Mouse (Mus musculus) embryonic facial prominence, embryonic 11.5 days (tissue): Measurements from ENCODE around the gene Rad23a. TPM values are rescaled to one million over a fixed set of nuclear protein-coding genes. Genes with fewer than 3 reads are reported as not detected.

Experiments used
- ATAC-seq: fragments of 200-750 bp; cut with Nextera tagmentation; replicated peaks from 2 replicates; pipeline ENCODE4 v1.8.0; 2017; ENCODE audit warnings: low read depth; ENCODE audit not compliant: insufficient number of reproducible peaks, low FRiP score, low TSS enrichment
- DNase-seq: peaks from one replicate; pipeline ENCODE4 v3.0.0-alpha.2; 2015; ENCODE audit warnings: low spot score
- H3K27ac ChIP-seq: fragments of 300-500 bp; sonication (generic); replicated peaks from 2 replicates; pipeline ENCODE4 v1.5.1; 2014; ENCODE audit warnings: mild to moderate bottlenecking, low read depth, low read length, control low read depth
- H3K27me3 ChIP-seq: fragments of 300-500 bp; sonication (generic); 2 replicates; pipeline ENCODE4 v1.6.1; 2014; ENCODE audit warnings: mild to moderate bottlenecking, low read length, moderate library complexity, mixed read lengths; ENCODE audit not compliant: control insufficient read depth, insufficient read depth
- H3K36me3 ChIP-seq: fragments of 300-500 bp; sonication (generic); replicated peaks from 2 replicates; pipeline ENCODE4 v1.6.1; 2014; ENCODE audit warnings: low read depth, mild to moderate bottlenecking, low read length, moderate library complexity, mixed read lengths; ENCODE audit not compliant: control insufficient read depth, insufficient read depth
- H3K4me1 ChIP-seq: fragments of 300-500 bp; sonication (generic); 2 replicates; pipeline ENCODE4 v1.6.1; 2014; ENCODE audit warnings: low read length, mixed read lengths; ENCODE audit not compliant: control insufficient read depth, insufficient read depth
- H3K4me2 ChIP-seq: fragments of 300-500 bp; sonication (generic); 2 replicates; pipeline ENCODE4 v1.6.1; 2014; ENCODE audit warnings: low read depth, mild to moderate bottlenecking, control low read depth, low read length, moderate library complexity
- H3K4me3 ChIP-seq: fragments of 300-500 bp; sonication (generic); 2 replicates; pipeline ENCODE4 v1.5.1; 2014; ENCODE audit warnings: low read depth, low read length, control low read depth
- H3K9ac ChIP-seq: fragments of 300-500 bp; sonication (generic); replicated peaks from 2 replicates; pipeline ENCODE4 v1.6.1; 2014; ENCODE audit warnings: mild to moderate bottlenecking, control low read depth, low read length
- H3K9me3 ChIP-seq: fragments of 300-500 bp; sonication (generic); replicated peaks from 2 replicates; pipeline ENCODE4 v1.6.1; 2016; ENCODE audit warnings: mild to moderate bottlenecking, low read length, inconsistent platforms, mixed read lengths; ENCODE audit not compliant: control insufficient read depth
- WGBS: fragments of 180-500 bp; shearing (Covaris S2); extraction: QIAGEN DNeasy Blood & Tissue Kit; methylation state at CpG from one replicate; pipeline ENCODE4 v1.1.7; 2014; 5-methylcytosine and 5-hydroxymethylcytosine counted together
- polyA plus RNA-seq: library from polyadenylated mRNA; unstranded; fragments of >200 nt; fragmentation: Nextera tagmentation; extraction: Ambion mirVana; gene quantifications from 2 replicates; pipeline ENCODE4 v1.2.1, GENCODE M21; 2014

Gene Rad23a
- polyA plus RNA-seq, 1 experiment from 2014 or later, result 88.2 TPM

DNA sequence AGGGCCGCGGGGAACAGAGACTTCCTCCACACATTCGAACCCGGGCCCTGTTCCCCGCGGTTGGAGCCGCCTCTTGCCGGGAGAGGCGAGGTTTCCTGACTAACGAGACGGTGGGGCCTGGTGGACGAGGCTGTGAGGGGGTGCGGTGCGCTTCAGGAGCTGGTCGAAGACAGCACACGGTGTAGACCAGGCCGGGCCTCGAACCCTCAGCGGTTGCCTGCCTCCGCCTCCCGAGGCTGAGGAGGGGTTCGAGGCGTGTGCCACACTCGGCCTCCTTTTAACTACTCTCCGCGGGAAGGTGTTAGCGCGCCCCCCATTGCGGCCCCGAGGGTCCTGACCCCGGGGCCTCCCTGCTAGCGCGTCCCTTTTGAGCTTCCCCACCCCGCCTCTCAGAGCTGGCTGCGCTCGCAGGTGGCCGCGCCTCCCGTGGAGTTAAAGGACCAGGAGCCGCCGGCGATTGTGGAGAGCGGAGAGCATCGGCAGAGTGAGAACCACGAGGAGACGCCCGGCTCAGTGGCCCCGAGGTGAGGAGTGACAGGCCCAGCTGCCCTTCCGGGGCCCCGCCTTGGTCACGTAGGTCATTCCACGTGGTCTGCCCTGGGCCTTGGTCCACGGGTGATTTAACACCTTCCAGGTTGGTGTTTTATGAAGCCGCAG is 32.0 kb upstream of the Rad23a start:
- peaks cover 11% of the 10 kb centered on the region for H3K36me3 ChIP-seq
- no peaks in the 10 kb centered on the region for H3K4me1 ChIP-seq
- H3K9ac ChIP-seq, result peak overlapping the region; percentile 67
- peak overlapping the region; percentile 42 for H3K4me3 ChIP-seq
- DNase-seq, result peak; percentile 44
- no peak overlapping the region for H3K27ac ChIP-seq
- 3% methylated on average over 54 of the region's 54 CpGs for WGBS
- peak; percentile 64; the same call in 1 of the 2 replicates for ATAC-seq
- no peaks in the 10 kb centered on the region for H3K9me3 ChIP-seq
- peak overlapping the region; percentile 89 for H3K4me2 ChIP-seq
- H3K27me3 ChIP-seq, result no peaks in the 10 kb centered on the region

DNA sequence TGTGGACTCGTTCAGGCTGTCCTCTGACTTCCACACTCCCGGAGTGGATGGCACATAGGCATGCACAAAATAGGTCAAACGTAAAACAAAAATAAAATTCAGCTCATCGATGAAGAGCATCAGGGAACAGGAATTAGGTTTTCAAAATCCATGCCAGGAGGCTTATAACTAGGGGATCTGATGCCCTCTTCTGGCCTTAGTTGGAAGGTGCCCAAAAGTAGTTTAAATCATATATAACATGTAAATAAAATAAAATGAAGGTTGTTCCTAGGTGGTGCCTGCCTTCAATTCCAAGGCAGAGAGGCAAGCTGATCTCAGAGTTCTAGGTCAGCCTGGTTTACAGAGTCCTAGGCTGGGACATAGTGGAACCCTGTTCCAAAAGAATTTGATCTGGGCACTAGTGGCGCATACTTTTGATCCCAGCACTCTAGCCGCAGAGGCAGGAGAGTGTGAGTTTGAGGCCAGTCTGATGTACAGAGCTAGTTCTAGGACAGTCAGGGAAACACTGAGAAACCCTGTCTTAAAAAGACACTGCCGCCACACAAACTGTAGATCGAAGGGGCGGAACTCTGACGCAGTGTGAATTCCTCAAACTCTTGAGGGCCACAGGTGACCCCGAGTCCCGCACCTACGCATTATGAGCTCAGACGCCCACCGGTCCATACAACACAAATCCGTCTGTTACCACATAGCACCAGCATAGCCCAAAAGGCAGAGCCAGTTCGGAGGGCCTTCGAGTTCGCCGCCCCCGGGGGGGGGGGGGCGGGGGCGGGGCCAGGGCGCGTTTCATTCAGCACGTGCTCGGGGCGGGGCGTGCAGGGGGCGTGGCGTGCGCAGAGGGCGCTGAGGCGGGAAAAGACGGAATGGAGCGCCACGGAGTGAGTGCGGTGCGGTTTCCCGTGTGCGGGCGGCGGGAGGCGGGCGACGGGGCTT is 31.2 kb upstream of the Rad23a start, which contains the start of gene Syce2:
TSS of gene Syce2 (plus strand) at position 736 of the 933 bp plus-strand sequence.
- ATAC-seq, result peak; percentile 36; the same call in 1 of the 2 replicates
- Histone ChIP-seq H3K4me2 (peak within 1 kb of the TSS; percentile 89), H3K27me3 (no peaks in the 10 kb centered on the region), H3K4me3 (peak within 1 kb of the TSS; percentile 42), H3K4me1 (no peaks in the 10 kb centered on the region), H3K27ac (no peak within 1 kb of the TSS), H3K36me3 (peaks cover 11% of the 10 kb centered on the region), H3K9ac (peak within 1 kb of the TSS; percentile 67), H3K9me3 (no peaks in the 10 kb centered on the region)
- DNase-seq, result peak; percentile 78
- WGBS, result 15% methylated on average over 42 of the region's 46 CpGs

DNA sequence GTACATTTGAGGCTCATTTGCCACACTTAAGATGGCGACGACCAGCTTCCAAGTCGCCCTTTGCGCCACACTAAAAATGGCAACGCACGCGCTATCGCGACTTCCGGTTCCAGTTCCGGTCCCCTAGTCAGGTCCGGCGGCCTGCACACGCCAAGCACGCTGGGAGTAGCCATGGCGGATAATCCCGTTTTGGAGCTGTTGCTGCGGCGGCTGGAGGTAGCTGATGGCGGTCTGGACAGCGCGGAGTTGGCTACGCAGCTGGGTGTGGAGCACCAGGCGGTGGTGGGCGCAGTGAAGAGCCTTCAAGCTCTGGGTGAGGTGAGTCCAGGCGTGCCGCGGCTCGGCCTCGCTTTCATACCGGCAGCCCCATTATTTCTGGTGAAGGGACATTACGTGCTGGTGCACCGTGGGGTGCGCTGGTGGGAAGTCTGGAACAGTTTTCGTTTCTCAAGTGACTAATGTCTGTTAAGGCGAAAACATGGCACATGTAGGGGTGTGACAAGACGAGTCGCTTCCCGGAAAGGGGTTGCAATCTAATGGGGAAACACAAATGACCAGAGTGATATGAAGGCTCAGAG is 16.5 kb upstream of the Rad23a start, which contains the start of gene Farsa:
TSS of gene Farsa (plus strand) at position 126 of the 578 bp plus-strand sequence.
- no peak within 1 kb of the TSS; the same call in 1 of the 2 replicates for H3K27ac ChIP-seq
- WGBS, result under 1% methylated on average over 39 of the region's 39 CpGs

DNA sequence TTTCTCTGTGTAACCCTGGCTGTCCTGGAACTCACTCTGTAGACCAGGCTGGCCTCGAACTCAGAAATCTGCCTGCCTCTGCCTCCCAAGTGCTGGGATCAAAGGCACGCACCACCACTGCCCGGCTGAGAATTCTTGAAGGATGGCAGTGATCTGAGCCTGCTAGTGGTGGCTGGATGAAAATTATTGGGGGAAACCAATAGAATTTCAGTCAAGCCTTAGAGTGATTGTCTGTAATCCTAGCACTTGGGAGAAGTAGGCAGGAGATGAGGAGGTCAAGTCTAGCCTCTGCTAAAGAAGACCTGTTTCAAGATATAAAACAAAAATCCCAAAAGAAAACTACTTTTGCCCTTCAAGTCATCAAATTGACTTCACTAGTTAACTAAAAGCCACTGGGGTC is 16.0 kb upstream of the Rad23a start:
- no peak overlapping the region for H3K9ac ChIP-seq
- no peak overlapping the region; the same call in 1 of the 2 replicates for H3K4me3 ChIP-seq
- no peaks in the 10 kb centered on the region for H3K27me3 ChIP-seq
- no peak overlapping the region for H3K27ac ChIP-seq
- no peaks in the 10 kb centered on the region for H3K4me1 ChIP-seq
- 93% methylated on average over 3 of the region's 3 CpGs for WGBS
- 0 out of 2 replicates have a peak, but pooled peaks have one; percentile 2 for ATAC-seq
- H3K36me3 ChIP-seq, result peaks cover 11% of the 10 kb centered on the region
- no peak overlapping the region; the same call in 1 of the 2 replicates for H3K4me2 ChIP-seq
- no peaks in the 10 kb centered on the region for H3K9me3 ChIP-seq
- DNase-seq, result no peak

More for the DNA sequence above, 16.5 kb upstream of the Rad23a start, which contains the start of gene Farsa:
- peaks cover 15% of the 10 kb centered on the region for H3K36me3 ChIP-seq
- DNase-seq, result peak; percentile 97
- no peaks in the 10 kb centered on the region for H3K9me3 ChIP-seq
- peak; percentile 75 for ATAC-seq
- peak within 1 kb of the TSS; percentile 90 for H3K4me3 ChIP-seq
- H3K4me1 ChIP-seq, result no peaks in the 10 kb centered on the region
- peak within 1 kb of the TSS; percentile 84 for H3K4me2 ChIP-seq
- H3K27me3 ChIP-seq, result no peaks in the 10 kb centered on the region
- peak within 1 kb of the TSS; percentile 85 for H3K9ac ChIP-seq

DNA sequence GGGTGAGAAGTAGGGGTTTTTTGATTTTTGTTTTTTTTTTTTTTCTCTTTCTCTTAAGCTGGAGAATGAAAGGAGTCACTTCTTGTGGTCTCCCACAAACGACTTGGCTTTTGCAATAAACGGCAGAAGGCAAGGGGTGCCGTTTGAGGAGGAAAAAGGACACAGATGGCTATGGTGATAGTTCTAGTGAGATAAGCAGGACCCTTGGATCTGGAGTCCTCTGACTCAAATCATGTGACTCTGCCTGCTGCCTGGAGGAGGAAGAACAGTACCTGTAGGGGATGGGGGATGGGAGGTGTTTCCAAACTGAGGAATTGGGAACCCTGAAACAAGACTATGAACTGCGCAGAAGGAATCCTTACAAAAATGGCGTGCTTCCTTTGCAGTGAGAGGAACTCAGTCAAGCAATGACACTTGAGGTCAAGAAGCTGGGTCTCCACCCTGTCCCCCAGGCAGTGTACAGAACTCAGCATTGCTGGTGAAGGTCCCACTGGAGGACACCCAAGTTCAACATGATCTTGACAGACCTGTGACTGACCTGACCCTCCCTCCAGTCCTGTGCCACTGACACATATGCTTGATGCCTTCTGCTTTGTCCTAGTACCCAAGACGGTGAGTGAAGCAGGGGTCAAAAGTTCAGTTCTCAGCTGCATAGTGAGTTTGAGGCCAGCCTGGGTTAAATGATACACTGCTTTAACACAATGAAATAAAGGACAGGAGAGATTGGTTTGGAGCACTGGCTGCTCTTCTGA is 7.4 kb upstream of the Rad23a start:
- H3K27ac ChIP-seq, result peak overlapping the region; percentile 31; the same call in 1 of the 2 replicates
- no peak overlapping the region for H3K4me3 ChIP-seq
- H3K27me3 ChIP-seq, result no peaks in the 10 kb centered on the region
- ATAC-seq (no peak), DNase-seq (no peak)
- peak overlapping the region; percentile 61 for H3K4me2 ChIP-seq
- no peaks in the 10 kb centered on the region for H3K9me3 ChIP-seq
- H3K4me1 ChIP-seq, result peaks cover 4% of the 10 kb centered on the region; the same call in 1 of the 2 replicates
- 51% methylated on average over 6 of the region's 6 CpGs for WGBS
- peak overlapping the region; percentile 63 for H3K9ac ChIP-seq
- peaks cover 19% of the 10 kb centered on the region for H3K36me3 ChIP-seq

DNA sequence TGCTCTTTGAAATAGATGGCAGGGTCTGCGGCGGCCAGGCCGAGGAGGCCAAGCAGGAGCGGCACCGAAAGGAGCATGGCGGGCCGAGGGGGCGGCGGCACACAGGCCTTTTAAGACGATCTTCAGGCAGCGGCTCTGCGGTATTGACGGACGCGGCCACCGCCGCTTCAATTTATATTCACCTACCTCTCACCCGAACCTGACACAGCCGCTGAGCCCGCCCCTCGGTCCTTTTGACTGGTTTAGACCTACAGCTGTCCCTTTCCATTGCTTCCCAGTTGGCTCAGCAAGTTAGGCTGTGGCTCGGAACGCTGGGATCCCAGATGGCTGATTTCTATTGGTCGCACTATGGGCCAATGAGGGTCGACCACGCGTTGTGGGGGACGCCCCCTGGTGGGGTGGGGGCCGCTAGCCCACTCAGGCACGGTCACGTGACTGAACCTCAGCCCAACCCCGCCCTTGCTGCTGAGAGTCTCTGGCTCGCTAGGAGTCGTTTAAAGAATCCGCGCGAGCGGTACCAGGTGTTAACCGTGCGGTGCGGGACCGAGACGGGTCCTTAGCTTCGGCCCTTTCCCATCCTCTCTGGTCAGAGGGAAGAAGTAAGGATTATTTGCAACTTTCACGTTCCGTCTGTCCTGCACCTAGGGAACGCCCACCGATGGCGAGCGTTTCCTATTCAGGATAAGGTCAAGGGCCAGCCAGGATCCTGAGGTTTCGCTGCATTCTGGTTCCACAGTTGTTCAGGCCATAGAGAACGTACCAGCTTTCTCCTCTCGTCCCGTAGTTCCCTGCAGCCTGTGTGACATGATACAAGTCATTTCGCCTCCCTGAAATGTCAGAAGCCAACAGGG is 6.5 kb upstream of the Rad23a start, which contains the start of gene Calr:
TSS of gene Calr (minus strand) at position 213 of the 851 bp plus-strand sequence.
- Histone ChIP-seq H3K4me2 (peak within 1 kb of the TSS; percentile 69), H3K36me3 (peaks cover 26% of the 10 kb centered on the region), H3K4me1 (peaks cover 4% of the 10 kb centered on the region; the same call in 1 of the 2 replicates), H3K4me3 (peak within 1 kb of the TSS; percentile 85), H3K27ac (peak within 1 kb of the TSS; percentile 85), H3K9ac (peak within 1 kb of the TSS; percentile 94), H3K27me3 (no peaks in the 10 kb centered on the region), H3K9me3 (no peaks in the 10 kb centered on the region)
- under 1% methylated on average over 55 of the region's 55 CpGs for WGBS
- DNase-seq, result peak; percentile 100
- ATAC-seq, result peak; percentile 99
